Mouse (Mus musculus): Measurements from ENCODE around the gene Vmn2r114. TPM values are rescaled to one million over a fixed set of nuclear protein-coding genes. Genes with fewer than 3 reads are reported as not detected.

The Vmn2r114 gene
- not detected in 2 replicates for polyA plus RNA-seq (2012; rRNA removed)

DNA sequence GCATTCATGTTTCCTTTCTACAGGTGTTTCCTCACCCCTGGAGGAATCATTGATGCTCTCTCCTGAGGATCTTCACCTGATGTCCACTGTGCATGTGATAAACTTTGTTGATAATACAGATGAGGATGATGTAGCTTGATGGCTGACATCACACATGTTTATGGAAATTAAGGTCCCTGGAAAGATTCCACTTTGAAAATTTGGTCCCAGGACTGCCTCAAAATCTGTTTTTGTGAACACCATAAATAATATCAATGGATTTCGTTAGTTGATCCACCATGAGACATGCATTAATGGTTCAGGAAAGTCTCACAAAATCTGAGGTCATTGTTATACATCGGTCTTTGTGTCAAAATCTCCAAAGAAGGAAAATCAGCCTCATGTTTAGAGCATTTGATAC, at the start of gene Vmn2r114:
Vmn2r114 (minus strand) TSS at position 101 of the 400 bp plus-strand sequence.

DNA sequence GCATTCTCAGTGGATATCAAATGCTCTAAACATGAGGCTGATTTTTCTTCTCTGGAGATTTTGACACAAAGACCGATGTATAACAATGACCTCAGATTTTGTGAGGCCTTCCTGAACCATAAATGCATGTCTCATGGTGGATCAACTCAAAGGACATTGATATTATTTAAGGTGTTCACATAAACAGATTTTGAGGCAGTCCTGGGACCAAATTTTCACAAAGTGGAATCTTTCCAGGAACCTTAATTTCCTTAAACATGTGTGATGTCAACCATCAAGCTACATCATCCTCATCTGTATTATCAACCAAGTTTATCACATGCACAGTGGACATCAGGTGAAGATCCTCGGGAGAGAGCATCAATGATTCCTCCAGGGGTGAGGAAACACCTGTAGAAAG, 31.1 kb upstream of the Vmn2r114 start, which contains the start of gene Vmn2r115:
Vmn2r115 (plus strand) TSS at position 301 of the 400 bp plus-strand sequence.

Other genes with a start within 250 kb of the Vmn2r114 start
- 26.1 and 29.6 TPM in 2 replicates for gene Zfp40, start 119.3 kb downstream of the Vmn2r114 start, polyA plus RNA-seq (2012; rRNA removed)
- not detected in 2 replicates for gene Vmn2r115, start 31.2 kb upstream of the Vmn2r114 start, polyA plus RNA-seq (2012; rRNA removed)
- not detected in 2 replicates for gene Vmn2r116, start 72.1 kb upstream of the Vmn2r114 start, polyA plus RNA-seq (2012; rRNA removed)
- gene Vmn2r117, start 167.2 kb upstream of the Vmn2r114 start, polyA plus RNA-seq (2012; rRNA removed) = not detected in 2 replicates

Data from central nervous system, embryonic 18 days (tissue).